Mouse (Mus musculus): ENCODE measurements around the gene Actr5. TPM values are rescaled to one million over a fixed set of nuclear protein-coding genes. Genes with fewer than 3 reads are reported as not detected.

Actr5 gene
- polyA plus RNA-seq, 2 experiments from 2014 or later, result 2.1 to 2.9 TPM

DNA sequence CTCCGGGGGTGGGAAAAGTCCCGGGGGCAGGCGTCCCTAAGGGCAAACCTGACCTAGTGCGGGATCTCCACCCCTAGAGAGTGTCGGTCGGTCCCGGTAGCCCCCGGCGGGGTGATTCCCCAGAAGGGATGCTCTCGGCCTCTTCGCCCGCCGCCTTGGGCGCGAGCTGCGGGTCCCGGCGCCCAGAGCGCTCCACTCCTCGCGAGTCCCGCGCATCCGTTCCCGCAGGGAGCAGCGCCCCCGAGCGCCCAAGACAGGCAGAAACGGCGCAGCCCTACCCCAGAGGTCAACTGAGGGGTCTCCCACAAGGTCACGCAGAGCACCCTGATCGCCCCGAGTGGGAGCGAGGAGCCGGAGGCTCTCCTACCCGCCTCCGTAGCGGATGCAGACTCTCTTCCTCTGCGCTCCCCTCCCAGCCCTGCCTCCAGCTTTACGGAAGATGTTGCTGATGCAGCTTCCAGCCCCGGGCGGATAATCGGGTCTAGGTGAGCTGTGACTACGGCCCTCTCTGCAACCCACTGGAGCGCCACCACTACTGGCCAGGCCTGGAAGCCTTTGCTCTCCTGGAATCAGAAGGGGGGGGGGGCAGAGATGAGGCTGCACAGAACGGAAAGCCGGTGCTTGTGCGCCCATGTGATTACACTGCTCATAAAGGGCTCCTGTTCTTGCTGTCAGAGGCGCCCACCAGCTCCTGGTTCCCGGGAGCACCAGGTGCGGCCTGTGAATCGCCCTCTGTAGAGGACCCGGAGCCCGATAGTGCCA, 43.2 kb downstream of the Actr5 start:
- ATAC-seq, result peak; percentile 18

- ATAC-seq, result no peak
Observed at GRCm38 (mm10) chr2:158668433-158669010, 43.8 kb downstream of the Actr5 start.

- ATAC-seq, result peak; percentile 34
Observed at GRCm38 (mm10) chr2:158669199-158670195, 44.8 kb downstream of the Actr5 start.

DNA sequence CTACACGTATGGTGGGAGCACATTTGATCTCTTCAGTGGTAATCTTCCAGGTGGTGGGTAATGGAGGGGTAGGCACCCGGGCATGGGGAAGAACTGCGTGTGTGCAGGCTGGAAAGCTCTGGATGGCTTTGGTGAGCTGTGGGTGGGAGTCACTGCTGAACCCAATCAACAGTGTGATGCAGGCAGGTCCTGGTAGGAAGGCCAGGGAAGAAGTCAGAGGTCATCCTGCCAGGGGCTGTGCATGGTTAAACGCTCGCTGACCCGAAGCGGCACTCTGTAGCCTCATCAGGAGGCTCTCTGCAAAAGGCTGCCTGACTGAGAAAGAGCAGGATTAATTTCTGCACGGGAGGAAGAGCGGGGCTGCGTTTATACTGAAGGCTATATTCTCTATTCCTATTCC, 45.9 kb downstream of the Actr5 start:
- ATAC-seq, result no peak

- ATAC-seq, result no peak
Observed at GRCm38 (mm10) chr2:158672829-158673228, 48.1 kb downstream of the Actr5 start.

DNA sequence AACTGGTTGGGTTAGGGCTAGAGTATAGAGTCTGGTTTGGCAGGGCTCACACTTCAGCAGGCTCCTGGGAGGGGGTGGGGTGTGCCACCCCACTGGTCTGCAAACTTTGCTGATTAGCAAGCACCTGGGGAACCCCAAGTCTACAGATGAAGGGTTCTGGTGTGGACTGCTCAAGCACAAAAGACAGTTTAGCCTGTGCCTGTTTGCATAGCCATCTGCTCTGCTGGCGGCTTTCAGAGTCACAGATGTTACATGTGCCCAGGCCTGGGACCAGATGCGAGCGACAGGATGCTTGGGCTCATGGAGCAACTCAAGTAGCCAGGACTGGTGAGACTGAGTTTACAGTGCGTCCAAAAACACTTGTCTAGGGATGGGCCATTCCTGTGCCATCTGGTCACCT, 48.8 kb downstream of the Actr5 start:
- no peak for ATAC-seq

- ATAC-seq, result no peak
Observed at GRCm38 (mm10) chr2:158674131-158674530, 49.4 kb downstream of the Actr5 start.

- no peak for ATAC-seq
Observed at GRCm38 (mm10) chr2:158674759-158675158, 50.1 kb downstream of the Actr5 start.

DNA sequence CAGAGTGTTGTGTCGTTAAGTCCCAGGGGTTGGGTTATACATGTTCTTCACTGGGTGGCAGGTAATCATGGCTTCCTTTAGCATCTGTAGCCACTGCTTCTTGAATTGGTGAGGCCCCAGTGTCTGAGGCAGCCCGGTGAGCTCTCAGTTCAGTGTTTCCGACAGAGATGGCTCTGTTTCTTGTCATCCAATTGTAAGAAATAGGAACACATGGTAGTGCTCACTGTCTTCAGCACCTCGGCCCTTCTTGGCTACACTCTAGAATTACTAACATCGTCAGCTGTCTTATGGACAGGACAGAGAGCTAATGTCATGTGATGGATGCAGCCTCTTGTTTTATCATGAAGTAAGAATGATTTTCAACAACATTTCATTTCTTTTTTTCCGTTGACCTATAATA, 50.5 kb downstream of the Actr5 start:
- ATAC-seq, result peak; percentile 6

- ATAC-seq, result no peak
Observed at GRCm38 (mm10) chr2:158675907-158676533, 51.3 kb downstream of the Actr5 start.

- ATAC-seq, result peak; percentile 46
Observed at GRCm38 (mm10) chr2:158677946-158678345, 53.3 kb downstream of the Actr5 start.

- ATAC-seq, result no peak
Observed at GRCm38 (mm10) chr2:158679091-158679490, 54.4 kb downstream of the Actr5 start.

GRCm38 (mm10) chr2:158680357-158680889, 55.7 kb downstream of the Actr5 start:
- ATAC-seq, result no peak

DNA sequence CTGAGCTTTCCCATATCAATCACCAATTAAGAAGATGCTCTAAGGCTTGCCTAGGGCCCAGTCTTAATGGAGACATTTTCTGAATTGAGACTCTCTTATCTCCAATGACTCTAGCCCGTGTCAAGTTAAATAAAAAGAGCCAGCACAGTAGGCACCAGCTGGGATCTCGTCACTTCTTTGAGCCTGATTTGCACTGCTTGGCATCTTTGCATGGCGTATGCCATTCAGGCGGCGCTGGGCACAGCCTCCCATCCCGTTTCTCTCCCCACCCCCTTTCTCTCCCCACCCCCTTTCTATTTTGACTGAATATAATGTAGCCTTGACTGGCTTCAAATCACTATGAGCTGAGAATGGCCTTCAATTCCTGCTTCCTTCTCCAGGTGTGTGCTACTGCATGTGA, 57.0 kb downstream of the Actr5 start:
- ATAC-seq, result no peak

- ATAC-seq, result no peak
Observed at GRCm38 (mm10) chr2:158682344-158683037, 57.8 kb downstream of the Actr5 start.

- ATAC-seq, result peak; percentile 67
Observed at GRCm38 (mm10) chr2:158683038-158683413, 58.3 kb downstream of the Actr5 start.

DNA sequence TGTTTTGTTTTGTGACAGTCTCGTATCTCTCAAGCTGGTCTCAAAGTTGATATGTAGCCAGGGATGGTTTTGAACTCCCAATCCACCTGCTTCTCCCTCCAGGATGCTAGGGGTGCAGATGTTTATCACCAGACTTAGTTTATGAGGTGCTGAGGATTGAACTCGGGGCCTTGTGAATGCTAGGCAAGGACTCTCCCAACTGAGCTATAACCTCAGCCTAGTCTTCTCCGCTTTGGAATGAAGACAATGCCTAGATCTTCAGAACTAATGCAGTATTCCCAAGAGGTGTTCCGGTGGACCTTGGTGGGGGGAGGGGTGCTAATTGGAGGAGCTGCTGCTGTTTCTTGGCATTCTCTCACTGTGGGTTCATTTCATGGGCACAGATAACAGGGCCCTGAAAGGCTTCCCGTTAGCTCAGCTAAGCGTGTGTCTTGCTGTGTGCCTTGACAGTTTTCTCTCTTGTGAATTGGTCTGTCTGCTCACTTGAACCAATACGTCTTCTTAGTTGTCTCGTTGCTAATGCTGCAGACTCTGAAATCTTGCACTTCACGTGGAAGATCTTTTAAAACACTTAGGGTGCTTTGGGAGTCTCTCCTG, 59.7 kb downstream of the Actr5 start:
- ATAC-seq, result no peak

DNA sequence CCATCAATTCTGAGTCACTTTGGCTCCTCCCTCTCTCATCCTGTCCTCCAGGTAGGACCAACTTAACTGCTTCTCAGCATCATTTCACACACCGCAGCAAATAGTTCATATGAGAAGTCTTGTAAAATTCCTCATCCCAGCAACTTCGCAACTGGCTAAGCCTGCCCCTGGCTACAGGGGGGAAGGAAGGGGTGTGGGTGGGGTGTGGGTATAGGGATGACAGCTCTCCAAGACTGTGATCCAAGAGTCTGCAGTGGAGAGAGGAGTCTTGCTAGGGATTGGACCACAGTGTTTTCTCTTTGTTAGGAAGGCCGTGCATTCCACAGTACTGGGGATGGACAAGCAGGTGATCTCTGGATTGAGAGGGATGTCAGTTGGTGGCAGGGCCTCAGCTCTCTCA, 60.2 kb downstream of the Actr5 start:
- no peak for ATAC-seq

DNA sequence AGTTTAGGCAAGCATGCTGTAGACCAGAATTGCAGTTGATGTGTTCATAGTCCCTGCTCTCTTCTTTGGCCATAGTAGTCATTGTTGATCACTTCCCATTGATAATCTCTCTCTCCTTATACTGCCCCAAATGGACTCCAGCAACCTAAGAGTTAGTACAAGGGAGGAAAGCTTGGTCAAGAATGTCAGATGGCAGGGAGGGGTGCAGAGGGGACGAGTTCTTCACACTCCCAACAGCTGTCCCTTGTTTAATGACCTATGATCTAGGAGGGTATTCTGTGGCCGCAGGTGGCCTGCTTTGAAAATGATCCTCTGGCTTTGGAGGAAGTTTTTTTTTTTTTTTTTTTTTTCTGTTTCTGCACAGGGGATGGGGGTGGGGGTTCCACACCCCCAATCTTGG, 61.7 kb downstream of the Actr5 start:
- ATAC-seq, result no peak

DNA sequence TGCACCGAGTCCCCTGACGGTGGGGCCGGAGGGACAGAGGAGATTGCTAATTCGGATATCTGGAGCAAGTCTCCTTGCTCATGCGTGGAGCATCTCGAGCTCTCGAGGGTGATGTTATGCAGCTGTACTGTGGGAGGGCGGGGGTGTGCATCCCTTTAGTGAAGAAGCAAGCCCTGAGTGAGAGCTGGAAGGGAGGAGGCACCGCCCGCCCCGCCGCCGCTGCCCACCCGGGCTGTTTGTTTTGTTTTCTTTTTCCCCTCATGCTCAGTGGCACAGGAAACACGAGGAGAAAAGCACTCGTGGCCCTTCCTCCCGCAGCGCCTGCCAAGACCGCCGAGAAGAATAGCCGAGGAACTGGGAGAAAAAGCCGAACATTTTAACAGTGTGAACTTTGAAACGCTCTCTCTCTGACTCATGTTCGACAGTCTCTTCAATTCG, 63.1 kb downstream of the Actr5 start:
- ATAC-seq, result no peak

All from CD4-positive, CD25-positive, alpha-beta regulatory T cell, adult 4 months (primary cell).